Mouse (Mus musculus) forebrain, embryonic 10.5 days (tissue): ENCODE measurements at regions not wholly inside any gene's neighbourhood (a gene's known extent, or its start where the extent isn't known, plus 50 kb on each side); places are given as distances from the start of the nearest gene placed in this dataset.

Source experiments
- DNase-seq: peaks from one replicate; pipeline ENCODE4 v3.0.0-alpha.2; 2017; ENCODE audit warnings: low spot score; ENCODE audit errors: extremely low spot score
- H3K27ac ChIP-seq: fragments of 300-500 bp; sonication (generic); 2 replicates; pipeline ENCODE4 v1.5.1; 2016; ENCODE audit warnings: mild to moderate bottlenecking
- H3K27me3 ChIP-seq: fragments of 300-500 bp; sonication (generic); 2 replicates; pipeline ENCODE4 v1.6.1; 2016; ENCODE audit warnings: mild to moderate bottlenecking; ENCODE audit not compliant: poor library complexity, severe bottlenecking
- H3K36me3 ChIP-seq: fragments of 300-500 bp; sonication (generic); replicated peaks from 2 replicates; pipeline ENCODE4 v1.6.1; 2016; ENCODE audit warnings: mild to moderate bottlenecking, moderate library complexity
- H3K4me1 ChIP-seq: fragments of 300-500 bp; sonication (generic); 2 replicates; pipeline ENCODE4 v1.6.1; 2016
- H3K4me3 ChIP-seq: fragments of 300-500 bp; sonication (generic); 2 replicates; pipeline ENCODE4 v1.5.1; 2016; ENCODE audit warnings: mild to moderate bottlenecking, moderate library complexity
- H3K9me3 ChIP-seq: fragments of 300-500 bp; sonication (generic); 2 replicates; pipeline ENCODE4 v1.6.1; 2016; ENCODE audit warnings: mild to moderate bottlenecking, moderate library complexity
- WGBS: fragments of 180-500 bp; shearing (Covaris S2); methylation state at CpG from one replicate; pipeline ENCODE4 v1.1.7; 2016; 5-methylcytosine and 5-hydroxymethylcytosine counted together

GRCm38 (mm10) chr16:63466615-63467014, 397.4 kb downstream of the Epha3 start:
- no peak overlapping the region for H3K4me3 ChIP-seq
- H3K36me3 ChIP-seq, result no peaks in the 10 kb centered on the region
- 78% methylated on average over 4 of the region's 4 CpGs for WGBS
- no peak overlapping the region for H3K27ac ChIP-seq
- no peaks in the 10 kb centered on the region for H3K27me3 ChIP-seq
- no peaks in the 10 kb centered on the region for H3K4me1 ChIP-seq
- DNase-seq, result no peak
- no peaks in the 10 kb centered on the region; the same call in 1 of the 2 replicates for H3K9me3 ChIP-seq

GRCm38 (mm10) chr16:63468851-63469250, 395.1 kb downstream of the Epha3 start:
- 90% methylated on average over 1 of the region's 1 CpGs for WGBS
- H3K27me3 ChIP-seq, result no peaks in the 10 kb centered on the region
- no peaks in the 10 kb centered on the region for H3K4me1 ChIP-seq
- H3K4me3 ChIP-seq, result no peak overlapping the region
- no peaks in the 10 kb centered on the region for H3K9me3 ChIP-seq
- DNase-seq, result no peak
- H3K36me3 ChIP-seq, result no peaks in the 10 kb centered on the region
- H3K27ac ChIP-seq, result no peak overlapping the region
